Mouse (Mus musculus) gastrocnemius, adult 8-10 months (tissue): ENCODE measurements around the gene Lcn2. TPM values are rescaled to one million over a fixed set of nuclear protein-coding genes. Genes with fewer than 3 reads are reported as not detected.
"Not testable (repeated sequence)": the region's sequence is repeated elsewhere in the genome, so short reads cannot be mapped to it uniquely, and the experiment has no call there.

Experiments
- DNase-seq, 2 experiments: peaks; one replicate each; pipeline ENCODE4 v3.0.0; 2022; ENCODE audit warnings: low spot score in 2 of 2
- total RNA-seq, 4 experiments: library from RNA; stranded (reverse); gene quantifications; 2 replicates each; pipeline ENCODE4 v1.2.4; 2022

Lcn2 gene
- total RNA-seq, 4 experiments from 2014 or later: 0.65 to 1.9 TPM; not detected in 2

DNA sequence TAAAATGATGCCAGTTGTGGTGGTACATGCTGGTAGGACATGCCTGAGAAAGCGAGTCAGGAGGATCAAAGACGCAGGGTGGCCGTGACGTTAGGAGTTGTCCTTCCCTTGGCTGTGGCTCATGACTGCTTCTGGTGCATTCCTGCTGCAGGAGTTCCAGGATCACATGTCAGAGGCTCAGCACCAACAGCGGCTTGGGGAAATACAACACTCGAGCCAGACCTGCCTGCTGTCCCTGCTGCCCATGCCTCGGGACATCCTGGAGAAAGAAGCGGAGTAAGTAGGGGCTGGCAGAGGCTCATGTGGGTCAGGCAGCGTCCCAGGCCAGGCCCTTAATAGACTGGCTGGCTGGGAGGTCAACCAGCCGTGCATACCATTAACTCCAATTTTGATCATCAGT, 13.9 kb downstream of the Lcn2 start:
- peak; percentile 61 to 79 for DNase-seq

DNA sequence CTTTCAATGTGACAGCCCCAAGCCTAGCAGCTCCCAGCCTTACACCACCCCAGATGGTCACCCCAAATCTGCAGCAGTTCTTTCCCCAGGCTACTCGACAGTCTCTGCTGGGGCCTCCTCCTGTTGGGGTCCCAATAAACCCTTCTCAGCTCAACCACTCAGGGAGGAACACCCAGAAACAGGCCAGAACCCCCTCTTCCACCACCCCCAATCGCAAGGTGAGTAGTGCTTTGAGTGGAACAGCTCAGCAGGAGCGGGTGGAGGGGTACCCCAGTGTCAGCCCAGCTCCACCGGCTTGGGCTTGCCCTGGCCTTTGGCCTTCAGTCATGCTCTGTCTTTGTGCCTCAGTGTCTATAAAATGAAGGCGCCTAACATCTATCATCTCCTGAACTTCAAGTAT, 20.7 kb downstream of the Lcn2 start:
- no peak for DNase-seq

GRCm38 (mm10) chr2:32364121-32364520, 23.9 kb downstream of the Lcn2 start:
- no peak for DNase-seq

DNA sequence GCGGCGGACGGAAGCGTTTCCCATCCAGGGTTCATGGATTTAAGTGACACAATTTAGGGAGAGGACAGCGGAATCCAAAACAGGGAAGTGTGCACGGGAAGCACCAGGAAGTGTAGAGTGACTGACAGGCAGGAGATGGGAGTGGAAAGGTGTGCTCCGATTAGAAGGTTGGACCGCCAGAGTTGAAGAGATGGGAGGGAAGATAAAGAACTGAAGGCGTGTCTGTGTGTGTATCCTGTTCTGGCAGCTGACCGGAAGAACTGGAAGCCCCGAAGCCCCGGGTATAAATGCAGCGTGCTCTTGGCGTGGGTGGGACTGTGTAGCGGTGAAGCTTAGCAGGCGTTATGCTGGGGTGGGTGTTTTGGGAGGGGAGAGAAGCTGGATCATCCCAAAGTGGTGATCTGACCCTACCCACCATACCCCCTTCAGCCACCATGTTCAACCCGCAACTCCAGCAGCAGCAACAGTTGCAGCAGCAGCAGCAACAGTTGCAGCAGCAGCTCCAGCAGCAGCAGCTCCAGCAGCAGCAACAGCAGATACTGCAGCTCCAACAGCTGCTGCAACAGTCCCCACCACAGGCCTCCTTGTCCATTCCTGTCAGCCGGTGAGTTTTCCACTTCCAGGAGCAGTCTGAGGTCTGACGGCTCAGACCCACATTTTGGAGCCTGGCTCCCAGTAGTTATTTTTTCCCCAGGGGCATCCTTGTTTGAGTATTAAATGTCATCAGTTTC, 24.5 kb downstream of the Lcn2 start:
- DNase-seq: no peak

- DNase-seq: peak; percentile 87 to 91
Measured at GRCm38 (mm10) chr2:32362817-32363340, 25.2 kb downstream of the Lcn2 start.

- DNase-seq: not testable (repeated sequence)
Measured at GRCm38 (mm10) chr2:32362274-32362673, 25.8 kb downstream of the Lcn2 start.

DNA sequence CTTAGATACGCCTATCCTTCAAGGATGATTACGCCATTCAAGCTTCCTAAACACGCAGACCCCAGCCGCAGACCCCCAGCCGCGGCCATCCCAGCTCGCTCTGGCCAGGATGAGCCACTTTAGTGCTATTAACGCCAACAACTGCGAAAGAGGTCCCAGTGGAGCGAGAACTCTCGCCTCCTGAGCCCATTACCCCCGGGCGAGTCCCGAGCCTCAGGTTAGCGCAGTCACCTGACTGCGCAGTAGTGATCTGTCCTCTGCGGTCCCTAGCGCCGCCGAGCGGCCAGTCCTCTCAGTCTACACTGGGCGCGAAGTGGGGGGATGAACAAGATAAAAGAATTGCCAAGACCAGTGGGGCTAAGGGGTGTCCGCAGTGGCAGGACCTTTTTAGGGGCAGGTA, 26.6 kb downstream of the Lcn2 start:
- peak; percentile 69 to 73 for DNase-seq

GRCm38 (mm10) chr2:32360741-32361140, 27.3 kb downstream of the Lcn2 start:
- DNase-seq: peak; percentile 73 to 79

DNA sequence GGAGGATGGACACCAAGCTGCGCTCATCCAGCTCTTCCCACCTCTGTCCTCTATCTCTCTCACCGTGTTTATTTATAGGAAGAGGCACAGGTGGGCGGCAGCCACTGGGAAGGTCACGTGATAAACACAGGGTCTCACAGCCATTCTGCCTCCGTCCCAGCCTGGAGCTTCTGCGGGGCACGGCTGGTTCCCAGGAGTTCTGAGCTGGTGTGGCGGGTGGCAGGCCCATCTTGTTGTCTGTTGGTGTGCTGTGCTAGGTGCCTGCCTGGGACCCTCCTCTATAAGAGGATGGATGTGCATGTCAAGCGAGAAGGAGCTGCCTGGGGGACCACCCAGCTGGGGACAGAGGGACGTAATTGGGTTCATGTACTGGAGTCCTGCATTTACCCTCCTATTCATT, 29.7 kb downstream of the Lcn2 start:
- DNase-seq: no peak

DNA sequence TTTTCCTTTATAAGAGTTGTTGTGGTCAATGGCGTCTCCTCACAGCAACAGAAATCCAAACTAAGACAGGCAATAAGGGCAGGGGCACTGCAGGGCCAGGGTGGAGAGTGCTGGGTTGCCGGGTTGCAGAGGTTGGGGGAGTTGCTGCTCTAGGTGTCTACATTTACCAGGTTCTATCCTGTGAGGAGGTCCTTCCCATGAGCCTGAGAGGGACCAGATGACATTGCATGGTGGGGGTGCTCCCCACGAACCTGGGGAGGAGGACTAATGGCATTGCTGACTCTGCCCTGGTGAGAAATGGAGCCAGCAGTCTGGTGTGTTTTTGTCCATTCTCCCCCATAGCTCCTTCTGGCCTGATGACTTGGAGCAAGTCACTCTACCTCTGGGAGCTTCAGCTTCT, 30.3 kb downstream of the Lcn2 start:
- no peak for DNase-seq

GRCm38 (mm10) chr2:32356216-32356615, 31.8 kb downstream of the Lcn2 start:
- peak; percentile 31 to 61 for DNase-seq

DNA sequence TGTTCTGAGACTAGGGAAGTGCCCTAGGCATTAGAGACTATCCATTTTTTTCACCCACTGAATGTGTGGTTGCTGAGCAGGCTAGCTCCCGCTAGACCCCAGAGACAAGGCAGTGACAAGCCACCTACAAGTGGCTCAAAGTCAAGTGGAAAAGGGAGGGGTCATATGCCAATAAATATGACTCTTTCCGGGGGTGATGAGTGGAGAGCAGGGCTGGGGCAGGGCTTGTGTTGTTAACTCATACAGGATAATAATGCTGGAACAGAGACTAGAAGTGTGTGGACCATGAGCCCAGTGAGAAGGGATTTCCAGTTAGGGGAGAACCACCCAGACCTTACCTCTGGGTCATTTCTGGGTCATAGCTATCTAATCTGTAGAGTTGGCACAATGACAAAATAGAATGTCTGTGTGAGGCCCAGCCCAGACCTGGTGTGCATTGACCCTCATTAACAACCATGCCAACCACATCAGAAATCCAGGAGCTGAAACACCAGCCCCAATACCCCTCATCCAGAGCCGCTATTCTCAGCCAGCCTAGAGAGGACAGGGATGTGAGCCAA, 33.6 kb downstream of the Lcn2 start:
- DNase-seq: no peak

DNA sequence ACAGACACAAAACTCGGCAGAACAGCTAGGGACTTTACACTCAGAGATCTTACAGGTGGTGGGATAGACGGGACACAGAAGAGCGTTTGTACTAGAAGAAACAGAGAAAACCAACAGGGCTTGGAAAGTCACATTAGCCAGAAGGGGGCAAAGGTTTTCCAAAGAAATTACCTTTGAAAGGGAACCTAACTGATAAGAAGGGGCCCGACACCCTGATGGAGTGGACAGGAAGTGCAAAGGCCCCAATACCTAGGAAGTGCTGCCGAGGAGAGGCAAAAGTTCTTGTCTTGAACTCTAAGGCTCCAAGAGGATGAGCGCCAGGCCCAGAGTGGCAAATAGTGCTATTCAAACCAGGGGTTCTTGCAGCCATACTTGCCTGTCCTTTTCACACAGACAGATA, 34.2 kb downstream of the Lcn2 start:
- no peak for DNase-seq

DNA sequence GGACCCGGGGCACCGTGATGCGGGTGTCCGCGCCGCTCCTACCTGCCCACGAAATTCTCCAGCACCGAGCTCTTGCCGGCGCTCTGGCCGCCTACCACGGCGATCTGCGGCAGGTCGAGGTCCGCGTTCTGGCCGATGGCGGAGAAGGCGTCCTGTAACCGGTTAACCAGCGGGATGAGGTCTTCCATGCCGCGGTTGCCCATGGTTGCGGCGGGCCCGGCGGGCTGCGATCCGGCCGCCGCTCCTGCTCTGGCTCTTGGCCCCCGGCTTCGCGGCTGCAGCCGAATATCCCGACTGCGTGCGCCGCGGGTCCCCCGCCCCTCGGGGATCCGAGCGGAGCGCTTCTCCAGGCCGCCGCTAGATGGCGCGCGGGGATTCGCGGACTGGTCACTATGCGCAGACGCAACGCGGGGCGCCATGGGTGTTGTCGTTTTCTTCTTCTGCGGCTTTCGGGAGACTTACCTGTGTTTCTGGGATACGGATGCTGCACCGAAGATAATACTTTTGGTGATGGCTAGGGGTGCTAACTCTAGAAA, 35.0 kb downstream of the Lcn2 start, which contains the start of gene Dnm1:
Gene Dnm1 (minus strand): TSS at position 332 of the 536 bp plus-strand sequence.
- peak; percentile 85 for DNase-seq

- no peak for DNase-seq
Measured at GRCm38 (mm10) chr2:32352151-32353006, 35.7 kb downstream of the Lcn2 start, which contains the start of gene Ciz1. TSS of gene Ciz1 (plus strand) at chr2:32352327.

GRCm38 (mm10) chr2:32351471-32351961, 36.5 kb downstream of the Lcn2 start:
- DNase-seq: no peak

GRCm38 (mm10) chr2:32350471-32351051, 37.5 kb downstream of the Lcn2 start:
- no peak for DNase-seq

DNA sequence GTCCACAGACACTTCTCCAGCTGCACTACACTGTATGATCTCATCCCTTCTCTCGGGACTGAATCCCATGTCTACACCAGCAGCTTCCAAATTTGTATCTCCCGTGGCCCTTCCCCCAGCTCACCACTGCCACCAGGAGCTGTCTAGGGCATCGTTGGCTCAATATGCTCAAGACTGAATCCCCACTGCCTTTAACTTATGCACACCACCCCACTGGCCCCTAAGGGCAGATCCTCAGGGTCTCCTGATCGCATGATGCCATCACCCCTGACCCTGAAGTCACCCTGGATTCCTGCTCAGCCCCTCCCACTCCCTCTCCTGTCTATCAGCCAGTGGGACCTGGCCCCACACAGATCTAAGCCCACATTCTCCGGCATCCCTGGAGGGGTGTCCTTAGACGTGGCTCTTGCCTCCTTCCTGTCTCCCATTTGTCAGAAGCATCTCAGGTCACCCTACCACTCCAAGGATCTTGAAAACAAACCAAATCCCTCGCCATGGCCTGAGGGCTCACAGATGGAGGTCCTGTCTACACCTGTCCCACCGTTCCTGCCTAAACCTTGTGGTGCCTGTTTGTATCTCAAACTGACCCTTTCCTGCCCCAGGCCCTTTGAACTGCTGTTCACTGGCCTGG, 38.3 kb downstream of the Lcn2 start:
- no peak for DNase-seq

DNA sequence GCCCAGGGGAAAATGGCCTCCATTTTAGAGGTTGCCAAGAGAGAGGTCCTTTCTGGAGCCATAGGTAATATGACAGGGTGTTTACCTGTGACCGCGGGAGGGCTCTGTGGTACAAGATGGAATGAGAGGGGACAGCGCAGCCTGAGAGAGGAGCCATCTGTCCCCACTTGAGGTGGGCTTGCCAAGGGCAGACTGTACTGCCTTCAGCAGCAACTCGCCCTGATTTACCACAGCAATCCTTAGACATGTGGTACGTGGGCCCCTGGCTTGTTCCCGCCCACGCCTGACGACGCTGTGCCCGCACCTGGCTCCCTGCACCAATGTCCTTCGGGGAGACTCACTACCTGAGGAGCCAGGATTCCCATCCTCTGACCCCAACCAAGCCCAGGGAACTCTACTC, 39.7 kb downstream of the Lcn2 start:
- no peak for DNase-seq

GRCm38 (mm10) chr2:32347019-32347418, 41.0 kb downstream of the Lcn2 start:
- DNase-seq: no peak
